Mouse (Mus musculus) spleen, embryonic (tissue): ENCODE data around the gene Canx.

Source experiments
- CTCF ChIA-PET: fragments of 350-600 bp; sonication (Branson Sonifier 250); formaldehyde crosslinking; loops from one replicate; lab custom pipeline; 2022; lab: Charles Lee

The Canx gene

DNA sequence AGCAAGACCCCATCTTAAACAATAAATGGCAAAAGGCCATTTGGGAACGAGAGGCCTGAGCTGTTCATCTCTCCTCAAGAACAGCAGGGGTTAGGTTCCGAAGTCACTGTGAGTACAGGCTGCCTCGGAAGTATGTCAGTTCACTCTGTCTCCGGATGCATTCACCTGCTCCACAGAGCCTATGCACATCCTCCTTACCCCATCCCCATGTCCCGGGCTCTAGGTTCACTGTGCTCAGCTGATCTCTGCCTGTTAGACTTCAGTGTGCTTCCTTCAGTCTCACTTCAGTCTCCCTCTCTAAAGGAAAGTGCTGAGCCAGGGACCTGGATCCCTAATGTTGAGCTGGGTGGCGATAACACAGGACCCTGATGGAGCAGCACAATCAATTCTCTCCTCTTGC lies 47.8 kb downstream of the Canx start:
- CTCF ChIA-PET, result no interaction called here

DNA sequence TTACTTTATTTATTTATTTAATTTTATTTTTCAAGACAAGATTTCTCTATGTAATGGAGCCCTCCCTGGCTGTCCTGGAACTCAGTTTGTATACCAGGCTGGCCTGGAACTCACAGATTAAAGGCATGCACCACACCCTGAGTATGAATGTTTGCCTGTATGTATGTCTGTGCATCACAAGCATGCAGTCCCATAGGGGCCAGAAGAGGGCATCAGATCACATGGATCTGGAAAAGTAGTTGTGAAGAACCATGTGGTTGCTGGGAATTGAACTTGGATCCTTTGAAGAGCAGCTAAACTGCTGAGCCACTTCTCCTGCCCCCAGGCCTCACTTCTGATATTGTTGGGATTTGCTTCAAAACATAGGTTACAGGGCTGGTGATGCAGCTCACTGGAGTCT lies 48.4 kb downstream of the Canx start:
- CTCF ChIA-PET, result no interaction called here

DNA sequence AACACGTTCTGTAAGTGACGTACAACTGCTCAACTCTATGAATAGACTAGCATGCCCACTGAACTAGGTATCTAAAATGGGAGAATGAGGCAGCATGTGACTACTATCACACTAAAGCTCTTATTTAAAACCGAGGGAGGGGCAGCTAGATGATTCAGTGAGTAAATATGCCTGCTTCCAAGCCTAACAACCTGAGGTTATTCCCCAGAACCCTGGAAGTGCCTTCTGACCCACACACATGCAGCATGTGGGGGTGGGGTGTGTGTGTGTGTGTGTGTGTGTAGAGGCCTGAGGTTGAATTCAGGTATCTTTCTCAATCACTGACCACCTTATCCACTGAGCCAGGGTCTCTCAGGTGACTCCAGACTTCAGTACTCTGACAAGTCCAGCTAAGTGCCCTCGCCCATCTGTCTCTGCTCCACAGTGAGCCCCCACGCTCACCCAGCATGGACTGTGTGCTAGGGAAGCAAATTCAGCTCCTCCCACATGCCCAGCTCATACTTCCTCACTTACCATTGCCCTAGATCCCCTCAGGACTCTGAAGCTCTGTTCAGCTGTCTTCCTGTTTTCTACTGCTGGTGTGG lies 49.8 kb downstream of the Canx start:
- CTCF ChIA-PET, result interaction anchor here (1.2 kb wide), 1 partner anchor 13 kb away, joined by 3 read pairs; no protein-coding TSS in a partner anchor

DNA sequence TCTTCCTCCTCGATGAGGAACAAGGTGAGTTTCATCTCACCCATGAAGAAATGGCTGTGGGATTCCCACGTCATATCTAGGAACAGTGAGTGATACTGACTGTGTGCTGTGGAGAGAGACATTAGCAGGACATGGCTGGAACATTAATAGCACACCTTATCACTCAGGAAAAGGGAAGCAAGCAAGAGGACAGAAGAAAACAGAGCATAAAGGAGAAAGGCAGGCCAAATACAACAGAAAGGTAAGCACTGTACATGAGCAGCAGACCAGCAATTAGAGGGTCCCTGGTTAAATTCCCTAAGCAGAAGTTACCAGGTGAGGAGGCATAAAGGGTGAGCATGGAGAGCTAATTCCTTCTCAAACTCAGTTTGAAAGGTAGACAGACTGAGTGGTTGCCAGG lies 50.4 kb downstream of the Canx start:
- CTCF ChIA-PET, result interaction anchor here (1.2 kb wide), 1 partner anchor 14 kb away, joined by 3 read pairs; no protein-coding TSS in a partner anchor

DNA sequence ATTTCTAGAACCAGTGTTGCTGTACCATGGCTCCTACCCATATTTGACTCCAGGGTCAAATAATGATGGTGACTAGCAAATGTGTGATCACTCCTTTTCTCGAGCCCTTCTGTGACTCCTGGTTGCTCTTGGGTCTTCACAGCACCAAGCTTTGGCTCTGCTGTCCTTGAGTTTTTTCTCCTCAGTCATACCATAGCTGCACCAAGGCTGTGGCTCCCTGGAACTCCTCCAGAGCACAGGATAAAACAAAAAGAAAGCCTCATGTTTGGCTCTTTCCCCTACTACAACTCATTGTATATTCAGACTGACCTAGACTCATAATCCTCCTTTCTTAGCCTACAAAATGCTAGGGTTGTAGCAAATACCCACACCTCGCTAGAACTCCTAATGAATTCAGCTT lies 52.7 kb downstream of the Canx start:
- CTCF ChIA-PET, result no interaction called here

DNA sequence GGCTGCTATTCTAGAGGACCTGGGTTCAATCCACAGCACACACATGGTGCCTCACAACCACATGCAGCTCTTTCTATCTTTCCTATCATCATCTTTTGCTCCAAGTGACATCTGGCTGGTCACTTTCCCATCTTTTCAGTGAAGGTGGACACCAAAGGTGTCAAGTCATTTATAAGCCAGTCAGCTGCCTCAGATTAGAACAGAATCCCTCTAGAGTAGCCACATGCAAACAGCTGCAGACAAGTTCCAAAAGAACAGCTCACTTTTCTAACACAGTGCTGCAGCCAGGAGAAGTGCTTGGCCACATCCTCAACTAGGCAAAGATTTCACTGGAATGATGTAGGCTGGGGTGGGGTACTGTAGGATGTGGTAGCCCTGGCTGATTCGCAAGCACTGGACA lies 55.6 kb downstream of the Canx start:
- CTCF ChIA-PET, result interaction anchor here (0.6 kb wide), 1 partner anchor 46 kb away, joined by 5 read pairs; no protein-coding TSS in a partner anchor

DNA sequence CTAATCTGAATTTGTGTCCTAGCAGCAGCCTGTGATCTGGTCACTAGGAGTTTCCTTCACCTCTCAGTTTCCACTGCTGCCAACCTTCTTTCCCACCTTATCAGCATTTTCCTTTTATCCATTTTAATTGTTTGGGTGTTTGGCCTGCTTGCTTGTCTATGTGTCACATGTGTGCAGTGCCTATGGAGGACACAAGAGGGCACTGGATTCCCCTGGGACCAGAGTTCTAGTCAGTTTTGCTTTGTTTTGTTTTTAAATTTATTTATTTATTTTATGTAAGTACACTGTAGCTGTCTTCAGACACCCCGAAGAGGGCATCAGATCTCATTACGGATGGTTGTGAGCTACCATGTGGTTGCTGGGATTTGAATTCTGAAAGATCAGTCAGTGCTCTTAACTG lies 56.3 kb downstream of the Canx start:
- CTCF ChIA-PET, result interaction anchor here (0.6 kb wide), 1 partner anchor 45 kb away, joined by 5 read pairs; no protein-coding TSS in a partner anchor

DNA sequence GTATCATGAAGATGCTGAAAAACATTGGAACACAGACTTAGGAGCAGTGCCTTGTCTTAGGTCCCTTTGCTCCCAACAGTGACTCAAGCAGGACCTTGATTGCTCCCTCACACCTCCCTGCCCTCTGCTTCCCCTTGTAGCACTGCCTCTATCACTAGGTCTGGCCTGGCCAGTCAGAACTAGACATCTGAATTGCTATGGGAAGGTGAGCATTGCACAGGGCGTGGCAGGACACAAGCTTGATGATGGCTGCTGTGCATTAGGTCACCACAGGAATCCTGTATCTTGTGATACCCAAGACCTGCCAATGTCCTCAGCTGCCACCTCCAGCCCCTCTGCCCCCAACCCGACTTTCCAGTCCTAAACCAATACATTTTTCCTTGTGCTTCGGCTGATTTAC lies 58.5 kb downstream of the Canx start:
- CTCF ChIA-PET, result no interaction called here

DNA sequence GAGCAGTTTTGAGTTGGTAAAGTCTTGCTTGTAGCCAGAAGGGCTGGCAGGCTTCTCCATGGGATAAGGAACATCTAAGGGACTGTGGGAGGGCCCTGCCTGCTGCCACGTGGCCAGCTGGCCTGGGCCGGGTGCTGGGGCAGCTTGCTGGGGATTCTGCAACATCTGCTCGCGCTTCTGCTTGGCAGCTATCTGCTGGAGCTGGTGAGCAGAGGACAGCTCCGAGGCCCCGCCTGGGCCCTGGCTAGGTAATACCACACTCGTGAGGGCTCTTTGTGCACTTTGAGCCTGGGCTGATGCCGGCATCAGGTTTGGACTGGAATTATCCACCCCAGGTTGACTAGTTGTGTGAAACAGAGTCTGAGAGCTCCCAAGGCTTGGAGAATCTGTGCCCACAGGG lies 59.5 kb downstream of the Canx start:
- CTCF ChIA-PET, result no interaction called here

DNA sequence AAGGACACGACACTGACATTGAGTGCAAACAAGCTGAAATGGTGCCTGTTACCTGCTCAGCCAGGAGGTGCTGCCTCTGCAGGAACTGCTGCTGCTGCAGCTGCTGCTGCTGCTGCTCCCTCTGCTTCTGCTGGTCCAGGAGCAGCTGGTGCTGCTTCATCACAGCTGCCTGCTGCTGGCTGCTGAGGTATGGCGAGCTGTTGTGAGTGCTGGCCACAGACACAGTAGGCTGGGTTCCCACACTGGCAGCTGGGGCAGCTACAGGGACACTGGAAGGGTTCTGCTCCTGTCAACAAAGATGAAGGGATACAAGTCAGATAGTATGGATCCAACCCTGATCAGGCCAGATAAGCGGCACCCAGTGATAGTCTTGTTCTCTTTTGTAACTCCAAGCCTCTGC lies 62.3 kb downstream of the Canx start:
- CTCF ChIA-PET, result no interaction called here

DNA sequence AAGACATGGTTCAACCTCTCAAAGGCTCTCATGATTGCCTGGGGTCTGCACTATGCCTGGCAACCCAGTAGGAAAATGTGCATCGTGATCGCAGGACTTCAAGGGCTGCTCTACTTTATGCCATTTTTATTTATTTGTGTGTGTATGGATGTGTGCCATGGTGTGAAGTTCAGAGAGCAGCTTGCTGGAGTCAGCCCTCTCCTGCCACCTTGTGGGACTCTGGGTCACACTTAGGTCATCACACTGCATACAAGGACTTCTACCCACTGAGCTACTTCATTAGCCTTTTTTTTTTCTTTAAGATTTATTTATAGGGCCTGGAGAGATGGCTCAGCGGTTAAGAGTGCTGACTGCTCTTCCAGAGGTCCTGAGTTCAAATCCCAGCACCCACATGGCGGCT lies 63.5 kb downstream of the Canx start:
- CTCF ChIA-PET, result no interaction called here

DNA sequence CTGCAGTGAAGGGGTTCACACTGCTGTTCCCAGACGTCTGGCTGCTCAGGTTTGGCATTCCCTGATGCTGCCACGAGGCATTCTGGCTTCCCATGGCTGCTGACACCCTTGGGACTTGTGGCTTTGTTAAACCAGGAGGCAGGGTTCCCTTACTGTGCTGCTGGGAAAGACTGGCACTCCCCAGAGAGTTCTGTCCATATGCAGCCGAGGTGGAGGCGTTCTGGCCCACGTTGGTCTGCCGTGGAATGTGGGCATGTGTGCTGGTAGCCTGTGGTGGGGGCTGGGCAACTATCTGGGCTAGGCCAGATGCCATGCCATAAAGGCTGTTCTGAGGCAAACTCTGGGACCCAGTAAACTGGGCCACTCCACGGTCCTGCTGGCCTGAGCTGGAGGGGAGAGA lies 67.2 kb downstream of the Canx start:
- CTCF ChIA-PET, result no interaction called here

DNA sequence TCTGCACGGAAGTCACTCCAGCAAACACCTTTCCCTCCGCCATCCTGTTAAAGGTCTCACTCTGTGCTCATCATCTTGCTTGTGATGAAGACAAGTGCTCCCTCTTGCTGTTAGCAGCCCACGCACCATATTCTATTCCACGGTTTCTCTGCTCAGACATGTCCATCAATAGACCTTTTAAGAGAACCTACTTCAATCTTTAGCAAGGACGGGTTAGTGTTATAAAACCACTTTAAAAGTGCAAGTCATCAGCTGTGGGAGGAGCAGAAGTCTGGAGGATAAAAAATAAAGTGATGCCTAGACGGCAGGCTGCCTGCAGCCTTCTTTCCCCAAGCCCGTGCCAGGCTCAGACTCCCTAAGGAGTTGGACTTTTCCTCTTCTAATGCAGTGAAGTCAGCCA lies 68.9 kb downstream of the Canx start:
- CTCF ChIA-PET, result no interaction called here

DNA sequence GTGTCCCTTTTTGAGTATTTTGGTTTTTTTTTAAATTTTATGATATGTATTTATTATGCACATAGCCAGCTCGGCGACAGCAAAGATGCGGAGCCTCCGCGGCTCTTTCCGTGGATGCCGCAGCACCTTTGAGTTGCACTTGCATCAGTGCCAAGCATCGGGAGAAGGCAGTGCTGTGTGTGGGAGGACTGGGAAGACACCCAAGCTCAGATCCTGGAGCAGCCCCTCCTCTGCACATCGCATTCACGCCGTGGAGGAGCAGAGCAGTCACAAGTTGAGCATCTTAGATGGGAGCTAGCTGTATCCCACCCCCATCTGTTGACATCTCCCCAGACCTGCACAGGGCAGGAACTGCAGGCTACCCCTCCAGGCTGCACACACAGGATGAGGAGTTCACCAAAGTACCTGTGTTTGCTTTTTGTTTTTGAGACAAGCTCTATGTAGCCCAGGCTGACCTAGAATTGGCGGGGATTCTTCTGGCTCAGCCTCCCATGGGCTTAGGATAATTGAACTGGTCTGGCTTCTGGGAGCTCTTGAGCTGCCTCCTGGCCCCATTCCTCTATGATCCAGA lies 71.4 kb downstream of the Canx start:
- CTCF ChIA-PET, result interaction anchor here (0.6 kb wide), 1 partner anchor 15 kb away, joined by 4 read pairs; no protein-coding TSS in a partner anchor

DNA sequence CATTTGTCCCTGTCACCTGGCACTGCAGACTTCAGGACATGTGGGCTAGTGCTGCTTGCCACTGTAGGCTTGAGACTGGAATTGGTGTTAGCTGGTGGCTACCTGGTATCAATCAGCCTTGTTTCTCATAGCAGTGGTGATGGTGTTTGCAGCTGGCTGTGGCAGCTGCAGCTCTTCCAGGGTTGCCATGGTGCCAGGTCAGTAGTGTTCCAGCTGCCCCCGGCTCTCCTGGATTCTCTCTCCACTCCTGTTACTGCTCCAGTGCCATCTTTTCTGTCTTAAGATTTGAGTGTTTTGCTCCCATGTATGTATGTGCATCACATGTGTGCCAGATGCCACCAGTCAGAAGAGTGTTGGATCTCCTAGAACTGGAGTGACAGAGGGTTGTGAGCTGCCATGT lies 72.1 kb downstream of the Canx start:
- CTCF ChIA-PET, result no interaction called here

DNA sequence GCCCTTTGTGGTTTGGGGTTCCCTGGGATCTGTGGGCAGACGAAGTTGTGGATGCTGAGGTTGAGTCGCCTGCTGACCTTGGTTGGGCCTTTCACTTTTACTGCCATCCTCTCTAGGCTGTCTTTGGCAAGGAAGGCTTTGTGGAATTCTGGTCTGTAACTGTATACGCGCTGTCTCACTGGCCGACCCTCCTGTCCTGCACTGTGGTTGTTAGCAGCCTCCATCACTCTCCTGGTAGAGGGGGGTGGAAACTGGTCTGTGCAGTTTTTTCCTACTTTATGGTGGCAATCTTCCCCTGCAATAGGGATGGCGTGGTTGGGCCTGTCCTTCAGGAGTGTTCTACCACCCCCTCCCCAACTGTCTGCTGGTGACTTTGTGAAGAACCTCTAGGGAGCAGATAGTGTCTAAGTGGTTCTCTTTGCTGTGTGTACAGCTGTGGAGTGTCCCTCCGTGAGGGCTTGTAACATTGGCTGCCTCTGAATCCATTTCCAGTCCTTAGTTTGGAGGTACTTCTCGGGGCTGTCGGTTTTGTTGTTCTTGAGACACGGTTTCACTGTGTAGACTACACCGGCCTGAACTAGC lies 72.7 kb downstream of the Canx start:
- CTCF ChIA-PET, result no interaction called here

DNA sequence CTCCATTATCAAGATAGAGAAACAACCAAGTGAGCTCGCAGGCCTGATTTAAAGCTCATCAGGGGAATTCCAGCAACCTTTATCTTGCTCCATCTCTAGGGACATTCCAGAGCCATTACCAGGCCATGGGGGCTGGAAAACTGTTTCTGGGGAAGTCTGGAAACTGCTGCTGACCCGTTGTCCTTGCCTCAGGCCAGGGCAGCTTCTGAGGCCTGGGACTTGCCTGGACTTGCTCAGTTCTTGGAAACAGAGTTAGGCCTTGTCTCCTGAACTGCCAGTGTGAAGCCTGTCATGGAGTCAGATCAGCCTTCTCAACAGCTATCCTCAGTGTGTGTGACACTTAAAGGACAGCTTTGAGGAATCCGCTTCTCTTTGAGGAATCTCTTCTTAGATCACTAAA lies 73.3 kb downstream of the Canx start:
- CTCF ChIA-PET, result no interaction called here

DNA sequence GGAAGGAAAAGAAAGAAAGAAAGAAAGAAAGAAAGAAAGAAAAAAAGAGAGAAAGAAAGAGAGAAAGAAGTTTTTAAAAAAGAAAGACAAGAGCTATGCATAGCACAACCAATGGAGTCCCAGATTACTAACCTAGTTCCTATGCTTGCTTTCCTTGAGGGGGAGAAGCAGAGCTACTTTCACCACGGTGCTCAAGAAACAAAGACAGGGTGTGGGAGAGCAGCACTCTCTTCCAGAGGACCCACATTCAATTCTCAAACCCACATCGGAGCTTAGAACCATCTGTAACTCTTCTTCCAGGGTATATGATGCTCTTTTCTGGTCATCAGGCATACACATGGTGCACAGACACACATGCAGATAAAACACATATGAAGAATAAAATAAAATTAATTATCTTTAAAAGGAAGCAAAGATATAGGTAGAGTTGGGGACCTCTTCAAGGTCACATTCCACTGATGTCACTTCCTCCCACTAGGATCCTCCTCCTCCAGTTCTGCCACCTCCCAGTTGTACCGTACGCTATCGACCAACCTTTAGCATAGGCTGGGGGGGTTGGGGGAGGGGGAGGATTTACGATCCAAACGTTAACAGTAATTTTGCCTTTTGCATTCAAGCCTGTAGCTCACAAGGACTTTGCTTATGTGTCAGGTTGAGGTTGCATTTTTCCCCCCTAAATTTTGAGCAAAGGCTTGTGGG lies 76.9 kb downstream of the Canx start:
- CTCF ChIA-PET, result interaction anchor here (0.7 kb wide), 1 partner anchor 40 kb away, joined by 11 read pairs; no protein-coding TSS in a partner anchor

DNA sequence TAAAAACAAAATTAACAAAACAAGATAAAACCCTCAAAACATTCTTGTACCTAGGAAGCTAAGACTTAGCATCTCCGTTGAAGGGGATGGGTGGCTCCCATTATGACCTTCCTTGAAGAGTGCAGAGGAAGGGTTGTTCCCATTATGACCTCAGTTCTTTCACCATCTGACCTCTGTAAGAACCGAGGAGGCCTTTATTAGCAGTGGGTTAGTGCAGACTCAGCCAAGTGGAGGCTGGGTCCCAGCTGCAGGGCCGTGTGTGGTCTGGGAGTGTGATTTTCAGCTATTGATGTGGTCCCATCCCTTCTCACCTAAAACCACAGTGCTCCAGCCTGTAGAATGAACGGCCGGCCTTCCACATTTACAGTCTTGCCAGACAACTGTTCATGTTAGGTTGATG lies 80.2 kb downstream of the Canx start:
- CTCF ChIA-PET, result no interaction called here
